Mouse (Mus musculus) E14TG2a.4 (cell line): ENCODE measurements at regions not wholly inside any gene's neighbourhood (a gene's known extent, or its start where the extent isn't known, plus 50 kb on each side); places are given as distances from the start of the nearest gene placed in this dataset.

Source experiments
- H3K27me3 ChIP-seq: 2 replicates; pipeline ENCODE4 v1.6.1; 2014; ENCODE audit warnings: low read length, control low read depth; ENCODE audit not compliant: insufficient read depth
- H3K36me3 ChIP-seq: 2 replicates; pipeline ENCODE4 v1.6.1; 2014; ENCODE audit warnings: low read length, control low read depth; ENCODE audit not compliant: insufficient read depth
- H3K4me1 ChIP-seq: replicated peaks from 2 replicates; pipeline ENCODE4 v1.6.1; 2014; ENCODE audit warnings: low read depth, low read length, control low read depth
- H3K4me3 ChIP-seq: replicated peaks from 2 replicates; pipeline ENCODE4 v1.5.1; 2014; ENCODE audit warnings: mild to moderate bottlenecking, low read length
- H3K9me3 ChIP-seq: 2 replicates; pipeline ENCODE4 v1.6.1; 2014; ENCODE audit warnings: low read length, control low read depth
- CTCF ChIP-seq: conservative IDR thresholded peaks from 2 replicates; pipeline ENCODE4 v1.5.1; 2014; ENCODE audit warnings: low read length
- NANOG ChIP-seq: IDR thresholded peaks from 2 replicates; pipeline ENCODE4 v1.6.1; 2014; ENCODE audit warnings: borderline replicate concordance, low read length, mixed read lengths
- POU5F1 ChIP-seq: IDR thresholded peaks from 2 replicates; pipeline ENCODE4 v1.6.1; 2014; ENCODE audit warnings: low read length, borderline replicate concordance

DNA sequence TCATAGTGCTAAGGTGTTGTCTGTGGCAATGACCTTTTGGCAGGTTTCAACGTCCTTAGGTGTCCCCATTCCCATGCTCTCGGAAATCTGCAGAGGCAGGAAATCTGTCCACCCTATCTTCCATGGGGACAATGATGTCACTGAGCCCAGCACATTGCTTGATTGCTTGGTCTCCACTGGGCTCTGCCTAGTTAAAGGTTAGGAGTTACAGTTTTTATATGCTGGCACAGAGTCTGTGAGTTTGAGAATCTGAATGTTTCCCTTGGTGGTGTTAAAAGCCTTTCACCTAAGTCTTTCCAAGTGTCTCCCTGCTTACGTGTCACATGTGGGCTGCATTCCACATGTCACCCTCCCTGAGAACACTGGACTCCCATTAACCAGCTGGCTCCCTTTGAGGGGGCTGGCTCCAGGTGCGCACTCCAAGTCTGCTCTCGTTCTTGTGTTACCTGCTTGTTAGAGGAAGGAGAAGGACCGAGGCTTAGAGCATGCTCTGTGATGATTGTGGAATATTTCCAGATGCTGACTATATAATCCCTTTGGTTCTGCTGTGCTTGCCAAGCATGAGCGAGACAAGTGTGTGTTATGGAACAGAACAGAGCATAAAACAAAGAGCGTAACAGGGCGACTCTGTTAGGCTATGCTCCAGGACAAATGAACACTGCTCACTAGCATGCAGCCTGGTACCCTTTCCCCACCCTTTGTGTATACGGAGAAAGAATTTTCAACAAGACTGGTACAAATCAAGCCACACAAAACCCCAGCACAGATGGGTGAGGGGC lies 284.6 kb upstream of the Auts2 start:
- no peaks in the 10 kb centered on the region for H3K4me1 ChIP-seq
- no peak overlapping the region for H3K4me3 ChIP-seq
- H3K36me3 ChIP-seq, result no peaks in the 10 kb centered on the region
- H3K27me3 ChIP-seq, result no peaks in the 10 kb centered on the region; the same call in 1 of the 2 replicates
- TF ChIP-seq CTCF (no peak), POU5F1 (no peak), NANOG (no peak)
- H3K9me3 ChIP-seq, result 0 out of 2 replicates have a peak, but pooled peaks cover 4% of the 10 kb centered on the region

DNA sequence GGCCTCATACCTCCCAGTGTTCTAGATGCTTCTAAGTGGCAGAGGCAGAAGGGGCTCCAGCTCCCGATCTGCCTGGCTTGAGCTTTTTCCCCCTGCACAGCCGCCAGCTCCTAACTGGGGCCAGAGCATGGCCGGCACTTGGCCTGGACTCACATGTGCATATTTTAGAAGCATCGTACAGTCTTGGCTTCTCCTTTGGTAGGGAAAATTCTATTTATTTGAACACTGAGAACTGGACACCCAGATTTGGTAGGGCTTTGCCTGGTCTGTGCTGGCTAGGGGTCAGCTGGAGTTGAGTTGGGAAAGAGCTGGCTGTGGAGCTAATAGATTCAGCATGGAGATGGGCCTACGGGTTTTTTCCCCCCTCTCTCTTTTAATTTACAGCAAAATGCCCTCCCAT lies 282.9 kb upstream of the Auts2 start:
- H3K36me3 ChIP-seq, result no peaks in the 10 kb centered on the region
- no peak overlapping the region for H3K4me3 ChIP-seq
- TF ChIP-seq POU5F1 (no peak), NANOG (no peak), CTCF (no peak)
- no peaks in the 10 kb centered on the region for H3K4me1 ChIP-seq
- H3K9me3 ChIP-seq, result 0 out of 2 replicates have a peak, but pooled peaks cover 4% of the 10 kb centered on the region
- H3K27me3 ChIP-seq, result peaks cover 2% of the 10 kb centered on the region; the same call in 1 of the 2 replicates

DNA sequence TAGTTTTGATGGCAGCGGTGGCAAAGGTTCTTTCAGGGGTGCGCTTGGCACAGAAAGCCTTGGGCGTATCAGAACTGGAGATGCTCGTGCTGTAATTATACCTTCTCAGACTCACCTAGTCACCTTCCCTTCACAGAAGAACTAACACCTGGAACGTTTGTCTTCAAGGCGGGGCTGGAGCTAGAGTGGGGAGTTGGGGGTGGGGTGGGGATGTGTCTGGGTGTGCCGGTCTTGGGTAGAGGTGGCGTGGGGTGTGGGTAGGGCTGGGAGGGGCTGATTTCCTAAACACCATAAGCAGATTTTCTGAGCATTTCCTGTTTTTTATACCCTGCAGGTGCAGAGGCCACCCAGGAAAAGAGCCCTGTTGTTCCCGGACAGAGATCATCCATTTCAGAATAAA lies 274.5 kb upstream of the Auts2 start:
- Histone ChIP-seq H3K9me3 (no peaks in the 10 kb centered on the region), H3K36me3 (no peaks in the 10 kb centered on the region), H3K4me1 (peaks cover 17% of the 10 kb centered on the region), H3K4me3 (no peak overlapping the region), H3K27me3 (0 out of 2 replicates have a peak, but pooled peaks cover 2% of the 10 kb centered on the region)
- TF ChIP-seq CTCF, result no peak
- no peak for TF ChIP-seq NANOG
- no peak for TF ChIP-seq POU5F1

DNA sequence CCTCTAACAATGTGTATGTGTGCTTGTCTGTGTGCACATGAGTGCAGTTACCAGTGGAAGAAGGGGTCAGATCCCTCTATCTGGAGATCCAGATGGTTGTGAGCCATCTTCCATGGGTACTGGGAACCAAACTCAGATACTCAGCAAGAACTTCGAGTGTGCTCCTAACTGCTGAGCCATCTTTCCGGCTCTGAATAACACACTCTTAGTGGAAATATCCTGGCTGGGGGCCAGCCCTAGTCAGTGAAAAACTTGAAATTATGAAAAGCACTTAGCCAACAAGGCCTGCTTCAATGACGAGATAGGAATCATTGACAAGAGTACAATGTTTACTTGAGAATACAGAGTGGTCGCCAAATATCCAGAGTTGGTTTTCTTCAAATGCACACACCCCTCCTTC lies 266.0 kb upstream of the Auts2 start:
- TF ChIP-seq CTCF (no peak), POU5F1 (no peak), NANOG (no peak)
- H3K9me3 ChIP-seq, result peaks cover 9% of the 10 kb centered on the region
- no peaks in the 10 kb centered on the region for H3K27me3 ChIP-seq
- peaks cover 15% of the 10 kb centered on the region for H3K4me1 ChIP-seq
- no peak overlapping the region for H3K4me3 ChIP-seq
- H3K36me3 ChIP-seq, result no peaks in the 10 kb centered on the region

DNA sequence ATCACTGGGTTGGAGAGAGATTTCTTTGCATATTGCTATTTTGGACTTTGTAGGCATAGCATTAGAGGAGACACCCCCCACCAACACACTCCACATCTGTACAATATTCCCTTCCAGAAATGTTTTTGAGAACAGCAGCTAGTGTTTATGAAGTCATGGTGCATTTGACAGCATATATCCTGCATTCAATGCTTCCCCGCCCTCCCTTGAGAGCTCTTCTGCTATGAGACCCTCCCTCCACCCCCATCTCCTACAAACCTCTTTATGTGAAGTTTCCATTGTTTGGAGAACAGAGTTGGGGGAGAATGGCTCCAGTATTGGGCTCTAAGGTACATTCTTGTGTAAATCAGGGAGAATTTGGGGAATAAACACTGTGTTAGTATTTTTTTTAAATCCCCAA lies 252.9 kb upstream of the Auts2 start:
- 0 out of 2 replicates have a peak, but pooled peaks cover 6% of the 10 kb centered on the region for H3K9me3 ChIP-seq
- H3K4me3 ChIP-seq, result no peak overlapping the region
- no peak for TF ChIP-seq CTCF
- no peak for TF ChIP-seq NANOG
- no peak for TF ChIP-seq POU5F1
- H3K36me3 ChIP-seq, result no peaks in the 10 kb centered on the region
- no peaks in the 10 kb centered on the region for H3K4me1 ChIP-seq
- H3K27me3 ChIP-seq, result no peaks in the 10 kb centered on the region

DNA sequence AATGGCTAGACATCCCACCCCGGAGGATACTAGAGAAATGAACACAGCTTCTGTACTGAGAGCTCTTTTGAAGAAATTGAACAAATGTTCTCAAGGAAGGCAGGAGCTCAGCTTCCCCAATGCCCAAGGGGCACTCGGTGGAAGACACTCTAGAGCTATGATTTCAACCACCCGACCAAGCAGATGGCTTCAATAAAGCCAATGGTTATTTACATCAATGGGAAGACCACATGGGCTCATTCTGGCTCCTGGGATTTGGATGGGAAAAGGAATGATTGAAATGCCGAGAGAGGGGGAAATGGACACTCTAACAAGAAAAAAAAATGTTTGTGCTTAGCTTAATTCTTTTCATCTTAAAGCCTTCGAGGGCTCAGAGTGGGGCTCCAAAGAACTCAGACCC lies 249.3 kb upstream of the Auts2 start:
- H3K36me3 ChIP-seq, result no peaks in the 10 kb centered on the region
- no peaks in the 10 kb centered on the region for H3K27me3 ChIP-seq
- H3K4me1 ChIP-seq, result no peaks in the 10 kb centered on the region
- no peak overlapping the region for H3K4me3 ChIP-seq
- TF ChIP-seq POU5F1, result no peak
- no peak for TF ChIP-seq NANOG
- no peak for TF ChIP-seq CTCF
- H3K9me3 ChIP-seq, result no peaks in the 10 kb centered on the region

DNA sequence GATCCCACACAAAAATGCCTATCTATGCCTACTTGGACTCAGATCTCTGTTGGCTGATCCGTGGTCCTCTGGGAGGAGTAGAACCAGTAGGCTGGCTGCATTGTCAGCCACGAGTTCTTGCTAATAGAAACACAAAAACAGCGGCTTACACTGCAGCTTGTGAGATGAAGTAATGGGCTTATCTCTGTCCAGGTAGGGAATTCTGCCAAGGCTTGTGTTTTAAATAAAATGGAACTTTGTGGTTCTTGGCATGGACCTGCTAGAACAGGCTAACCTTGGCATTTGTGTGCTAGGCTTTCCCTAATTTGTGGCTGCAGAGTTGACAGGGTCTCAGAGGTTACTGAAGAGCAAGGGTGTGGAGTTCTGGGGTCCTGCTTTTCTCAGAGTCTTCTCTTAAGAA lies 242.1 kb upstream of the Auts2 start:
- Histone ChIP-seq H3K27me3 (no peaks in the 10 kb centered on the region), H3K4me1 (no peaks in the 10 kb centered on the region)
- no peak for TF ChIP-seq POU5F1
- TF ChIP-seq NANOG, result no peak
- TF ChIP-seq CTCF, result no peak

DNA sequence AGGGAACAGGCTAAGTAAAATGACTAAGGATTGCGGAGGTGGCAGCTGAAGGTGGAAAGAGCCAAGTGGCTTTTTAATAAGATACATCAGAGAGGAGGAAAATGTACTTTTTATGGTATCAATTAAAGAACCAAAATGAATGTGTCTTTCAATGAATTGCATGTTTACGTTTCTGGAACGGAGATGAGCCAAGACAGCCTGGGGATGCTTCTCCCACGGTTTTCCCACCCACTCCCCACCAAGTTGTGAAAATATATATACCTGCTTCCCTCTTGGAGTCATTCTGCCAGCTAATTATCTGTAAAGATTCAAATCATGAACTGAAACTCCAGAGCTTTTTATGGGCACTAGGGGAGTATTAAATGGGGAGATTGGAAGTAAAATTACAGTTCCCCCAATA lies 241.6 kb upstream of the Auts2 start:
- no peaks in the 10 kb centered on the region for H3K27me3 ChIP-seq
- no peaks in the 10 kb centered on the region for H3K36me3 ChIP-seq
- H3K4me3 ChIP-seq, result no peak overlapping the region
- TF ChIP-seq POU5F1, result no peak
- no peak for TF ChIP-seq CTCF
- no peak for TF ChIP-seq NANOG
- no peaks in the 10 kb centered on the region for H3K4me1 ChIP-seq
- no peaks in the 10 kb centered on the region for H3K9me3 ChIP-seq

More for the DNA sequence above, 242.1 kb upstream of the Auts2 start:
- no peaks in the 10 kb centered on the region for H3K9me3 ChIP-seq
- no peaks in the 10 kb centered on the region for H3K36me3 ChIP-seq
- no peak overlapping the region for H3K4me3 ChIP-seq
